Mouse (Mus musculus) large intestine, adult 2 months (tissue): Measurements from ENCODE around the gene Mip. TPM values are rescaled to one million over a fixed set of nuclear protein-coding genes. Genes with fewer than 3 reads are reported as not detected.
"Not testable (repeated sequence)": the region's sequence is repeated elsewhere in the genome, so short reads cannot be mapped to it uniquely, and the experiment has no call there.

ENCODE experiments used
- DNase-seq: peaks from one replicate; pipeline ENCODE4 v3.0.0-alpha.2; 2012; ENCODE audit warnings: low read depth, low spot score
- WGBS: fragments of 180-500 bp; shearing (Covaris S2); methylation state at CpG from one replicate; pipeline ENCODE4 v1.1.7; 2018; 5-methylcytosine and 5-hydroxymethylcytosine counted together
- polyA plus RNA-seq: library from polyadenylated mRNA; depleted of rRNA; stranded (reverse); fragments of >200 nt; gene quantifications from 2 replicates; pipeline ENCODE4 v1.2.3, GENCODE M21; 2012; rRNA removed

Gene Mip
- polyA plus RNA-seq, 1 experiment: not detected

- whole genome bisulfite sequencing: 94% methylated on average over 1 of the region's 1 CpGs
Observed at GRCm38 (mm10) chr10:128275374-128275773, 49.7 kb downstream of the Mip start.

GRCm38 (mm10) chr10:128278158-128278557 lies 52.5 kb downstream of the Mip start:
- WGBS: 82% methylated on average over 6 of the region's 6 CpGs
- no peak for DNase-seq

More at GRCm38 (mm10) chr10:128275374-128275773, 49.7 kb downstream of the Mip start:
- DNase-seq: not testable (repeated sequence)

- 51% methylated on average over 6 of the region's 6 CpGs for WGBS
- DNase-seq: no peak
Observed at GRCm38 (mm10) chr10:128280943-128281342, 55.3 kb downstream of the Mip start.

Other genes starting within 250 kb of the Mip start
- 3.7 and 60.7 TPM in 2 replicates for gene Hsd17b6, start 218.2 kb upstream of the Mip start, polyA plus RNA-seq
- 6.6 and 8.8 TPM in 2 replicates for gene Prim1, start 210.7 kb upstream of the Mip start, polyA plus RNA-seq
- 170 and 205 TPM in 2 replicates for gene Naca, start 190.3 kb upstream of the Mip start, polyA plus RNA-seq
- gene Ptges3, start 166.9 kb upstream of the Mip start, polyA plus RNA-seq: 23.0 and 23.4 TPM in 2 replicates
- 3,352 and 4,281 TPM in 2 replicates for gene Atp5b, start 142.6 kb upstream of the Mip start, polyA plus RNA-seq
- gene Baz2a, start 134.3 kb upstream of the Mip start, polyA plus RNA-seq: 22.7 and 36.6 TPM in 2 replicates
- 33.1 and 43.2 TPM in 2 replicates for gene Rbms2, start 45.5 kb upstream of the Mip start, polyA plus RNA-seq
- 2.0 and 3.3 TPM in 2 replicates for gene Gls2, start 31.4 kb upstream of the Mip start, polyA plus RNA-seq
- gene Spryd4, start 14.0 kb upstream of the Mip start, polyA plus RNA-seq: 17.7 and 20.9 TPM in 2 replicates
- 5.7 TPM in 2 replicates for gene Timeless, start 6.2 kb downstream of the Mip start, polyA plus RNA-seq
- 0.11 and 0.12 TPM in 2 replicates for gene Apon, start 28.3 kb downstream of the Mip start, polyA plus RNA-seq
- 0.08 and 0.16 TPM in 2 replicates for gene Apof, start 42.8 kb downstream of the Mip start, polyA plus RNA-seq
- gene Stat2, start 44.7 kb downstream of the Mip start, polyA plus RNA-seq: 18.9 and 36.4 TPM in 2 replicates
- 0.12 TPM in 1 of 2 replicates, not detected in the other for gene Il23a, start 72.9 kb downstream of the Mip start, polyA plus RNA-seq
- gene Pan2, start 77.5 kb downstream of the Mip start, polyA plus RNA-seq: 16.7 and 28.0 TPM in 2 replicates
- gene Cnpy2, start 96.6 kb downstream of the Mip start, polyA plus RNA-seq: 77.0 and 89.7 TPM in 2 replicates
- 361 and 585 TPM in 2 replicates for gene Cs, start 111.9 kb downstream of the Mip start, polyA plus RNA-seq
- 22.0 and 27.1 TPM in 2 replicates for gene Coq10a, start 143.2 kb downstream of the Mip start, polyA plus RNA-seq
- 17.6 and 22.9 TPM in 2 replicates for gene Ankrd52, start 151.3 kb downstream of the Mip start, polyA plus RNA-seq
- gene Slc39a5, start 175.4 kb downstream of the Mip start, polyA plus RNA-seq: 209 and 267 TPM in 2 replicates
- gene Nabp2, start 185.7 kb downstream of the Mip start, polyA plus RNA-seq: 35.6 and 39.4 TPM in 2 replicates
- 18.3 and 20.4 TPM in 2 replicates for gene Rnf41, start 185.8 kb downstream of the Mip start, polyA plus RNA-seq
- gene Smarcc2, start 233.4 kb downstream of the Mip start, polyA plus RNA-seq: 43.3 and 67.4 TPM in 2 replicates